Mouse (Mus musculus) 416B (cell line): ENCODE measurements at regions not wholly inside any gene's neighbourhood (a gene's known extent, or its start where the extent isn't known, plus 50 kb on each side); places are given as distances from the start of the nearest gene placed in this dataset.

ENCODE experiments used
- DNase-seq: peaks from one replicate; pipeline ENCODE4 v3.0.0; 2011; ENCODE audit warnings: low read depth

- no peak for DNase-seq
Observed at GRCm38 (mm10) chr4:54704696-54705095, 240.2 kb upstream of the Zfp462 start.

- DNase-seq = no peak
Observed at GRCm38 (mm10) chr4:54709751-54710150, 235.1 kb upstream of the Zfp462 start.

- no peak for DNase-seq
Observed at GRCm38 (mm10) chr4:54712929-54713328, 231.9 kb upstream of the Zfp462 start.

GRCm38 (mm10) chr4:54714612-54715342, 230.1 kb upstream of the Zfp462 start:
- peak; percentile 93 for DNase-seq

GRCm38 (mm10) chr4:54718083-54718482, 226.8 kb upstream of the Zfp462 start:
- no peak for DNase-seq

GRCm38 (mm10) chr4:54739001-54739400, 205.8 kb upstream of the Zfp462 start:
- no peak for DNase-seq

- no peak for DNase-seq
Observed at GRCm38 (mm10) chr4:54751458-54751857, 193.4 kb upstream of the Zfp462 start.

GRCm38 (mm10) chr4:54756441-54756840, 188.4 kb upstream of the Zfp462 start:
- DNase-seq = no peak

- peak; percentile 19 for DNase-seq
Observed at GRCm38 (mm10) chr4:54757715-54758500, 186.9 kb upstream of the Zfp462 start.

- DNase-seq = no peak
Observed at GRCm38 (mm10) chr4:54758501-54758829, 186.4 kb upstream of the Zfp462 start.

GRCm38 (mm10) chr4:54761257-54761656, 183.6 kb upstream of the Zfp462 start:
- no peak for DNase-seq

- no peak for DNase-seq
Observed at GRCm38 (mm10) chr4:54765045-54765444, 179.8 kb upstream of the Zfp462 start.

- DNase-seq = no peak
Observed at GRCm38 (mm10) chr4:54767506-54768200, 177.2 kb upstream of the Zfp462 start.

- DNase-seq = no peak
Observed at GRCm38 (mm10) chr4:54768836-54769235, 176.0 kb upstream of the Zfp462 start.

- no peak for DNase-seq
Observed at GRCm38 (mm10) chr4:54774066-54774465, 170.8 kb upstream of the Zfp462 start.

- DNase-seq = no peak
Observed at GRCm38 (mm10) chr4:54774717-54775116, 170.1 kb upstream of the Zfp462 start.

- no peak for DNase-seq
Observed at GRCm38 (mm10) chr4:54780511-54780910, 164.3 kb upstream of the Zfp462 start.

GRCm38 (mm10) chr4:54791217-54791742, 153.6 kb upstream of the Zfp462 start:
- no peak for DNase-seq

- DNase-seq = no peak
Observed at GRCm38 (mm10) chr4:54793857-54794256, 151.0 kb upstream of the Zfp462 start.

- no peak for DNase-seq
Observed at GRCm38 (mm10) chr4:54795246-54795645, 149.6 kb upstream of the Zfp462 start.

GRCm38 (mm10) chr4:54798523-54798922, 146.3 kb upstream of the Zfp462 start:
- DNase-seq = peak; percentile 39

GRCm38 (mm10) chr4:54811163-54811562, 133.7 kb upstream of the Zfp462 start:
- DNase-seq = no peak
